Comparison of ENCODE assay signal across 14 mouse cellular contexts in genomic region chr16:57570789-57571311, GRCm38 (mm10).
"Had no signal": no experiment of that assay in that cellular context is flagged by ENCODE, and none has a peak within 500 bp of the region (broad histone marks: within the 10 kb centered on the region; RNA-seq: fewer than 3 reads in every experiment).

No protein-coding gene starts in this region.

- H3K4me1 ChIP-seq: liver, embryonic 12.5 days; midbrain, embryonic 15.5 days had no signal

- DNase-seq: kidney, postnatal 25 days; layer of hippocampus, postnatal 36 days; lung, embryonic 14.5 days; lung, postnatal 10 days; lung, postnatal 4 days; right cerebral cortex, postnatal 14 days; thymus, postnatal 4 days had no signal

- H3K27ac ChIP-seq: limb, embryonic 15.5 days; liver, embryonic 12.5 days; midbrain, embryonic 15.5 days; neural tube, embryonic 13.5 days; stomach, postnatal 0 days had no signal

- ATAC-seq: liver, embryonic 12.5 days; midbrain, embryonic 15.5 days had no signal

- H3K27me3 ChIP-seq: limb, embryonic 15.5 days; liver, embryonic 12.5 days; megakaryocyte, embryonic 14.5 days; midbrain, embryonic 15.5 days; neural tube, embryonic 13.5 days had no signal

- H3K4me3 ChIP-seq: limb, embryonic 15.5 days; liver, embryonic 12.5 days; megakaryocyte, embryonic 14.5 days; midbrain, embryonic 15.5 days; neural tube, embryonic 13.5 days had no signal

- H3K36me3 ChIP-seq: midbrain, embryonic 15.5 days had no signal

- H3K4me2 ChIP-seq: limb, embryonic 15.5 days; liver, embryonic 12.5 days; lung, embryonic 14.5 days; midbrain, embryonic 11.5 days; midbrain, embryonic 15.5 days; neural tube, embryonic 13.5 days had no signal

- H3K9me3 ChIP-seq: limb, embryonic 15.5 days; liver, embryonic 12.5 days; megakaryocyte, embryonic 14.5 days; midbrain, embryonic 15.5 days; neural tube, embryonic 13.5 days had no signal

- H3K9ac ChIP-seq: limb, embryonic 15.5 days; liver, embryonic 12.5 days; lung, embryonic 14.5 days; midbrain, embryonic 15.5 days; neural tube, embryonic 13.5 days had no signal
